Comparison of ENCODE assay signal across 26 mouse cellular contexts in the genomic region with DNA sequence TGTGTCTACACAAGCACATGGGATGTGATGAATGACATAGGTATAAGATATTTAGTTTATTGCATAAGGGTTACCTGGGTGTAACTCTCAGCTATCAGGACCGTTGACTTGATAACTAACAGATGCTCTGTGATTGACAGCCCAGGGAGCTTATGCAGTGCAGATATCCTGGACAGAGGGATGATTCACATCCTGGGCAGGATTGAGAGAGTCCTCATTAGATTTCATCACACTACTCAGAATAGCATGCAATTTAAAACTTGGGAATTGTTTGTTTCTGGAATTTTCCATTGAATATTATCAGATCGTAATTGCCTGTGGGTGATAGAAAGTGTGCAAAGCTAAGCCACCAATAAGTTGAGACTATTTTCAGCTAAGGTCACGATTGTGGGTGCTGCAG. TPM values are rescaled to one million over a fixed set of nuclear protein-coding genes. Genes with fewer than 3 reads are reported as not detected.
DNase-seq lines count a peak whose midpoint lies in the region; TF ChIP-seq lines count a peak whose summit lies in the region.
"Had no signal": no experiment of that assay in that cellular context is flagged by ENCODE, and none has a peak within 500 bp of the region (broad histone marks: within the 10 kb centered on the region; RNA-seq: fewer than 3 reads in every experiment).

No protein-coding gene starts in this region.

- H3K4me2 ChIP-seq in myocyte (ENCODE audit: low read depth), result peak overlapping the region; percentile 43
- H3K4me2 ChIP-seq: embryonic facial prominence, embryonic 13.5 days; heart, embryonic 12.5 days; heart, embryonic 15.5 days; hindbrain, embryonic 15.5 days had no signal

- H3K36me3 ChIP-seq in myocyte (ENCODE audit: control insufficient read depth, insufficient read depth), result peaks cover 61% of the 10 kb centered on the region
- H3K36me3 ChIP-seq: embryonic facial prominence, embryonic 10.5 days; embryonic facial prominence, embryonic 13.5 days; forebrain, embryonic 10.5 days; heart, embryonic 15.5 days; hindbrain, embryonic 15.5 days had no signal

- no peak for TF ChIP-seq POLR2A in myocyte (IDR thresholded peaks at IDR 0.05; ENCODE audit: insufficient read length, low read depth)

- H3ac ChIP-seq in myocyte (ENCODE audit: control insufficient read depth, insufficient read length), result no peak overlapping the region

- H3K4me3 ChIP-seq in myocyte, result no peak overlapping the region
- H3K4me3 ChIP-seq: embryonic facial prominence, embryonic 10.5 days; embryonic facial prominence, embryonic 13.5 days; forebrain, embryonic 10.5 days; gastrocnemius, adult 2 months; heart, embryonic 12.5 days; heart, embryonic 15.5 days; hindbrain, embryonic 15.5 days had no signal

- H3K27me3 ChIP-seq in myocyte (ENCODE audit: control insufficient read depth, insufficient read depth, insufficient read length), result no peaks in the 10 kb centered on the region
- H3K27me3 ChIP-seq: embryonic facial prominence, embryonic 13.5 days; heart, embryonic 12.5 days; heart, embryonic 15.5 days; hindbrain, embryonic 15.5 days had no signal

- DNase-seq in 3T3-L1 (ENCODE audit: low read depth, low spot score) (peak; percentile 97), 416B (ENCODE audit: low read depth) (peak; percentile 36)
- DNase-seq in Muller cell, postnatal 12 days (ENCODE audit: inconsistent ontology term), result peak; percentile 42
- no peak for DNase-seq in cerebellum, adult 11-12 months
- DNase-seq in spleen, postnatal 14 days (ENCODE audit: low spot score in 2 of 2), result no peak
- DNase-seq: adrenal gland, adult 2 months; adrenal gland, postnatal 14 days; B cell, adult 2 months; cerebellum, adult 18-20 months; cerebellum, adult 9-10 months; cerebellum, postnatal 25 days; embryo, embryonic 11 days; forebrain, postnatal 0 days; gastrocnemius, adult 2 months; gastrocnemius, postnatal 14 days; heart, adult 11 months; heart, postnatal 10 days; heart, postnatal 4 days; kidney, adult 2 months had no signal

- no peaks in the 10 kb centered on the region for H3K79me2 ChIP-seq in myocyte (ENCODE audit: control insufficient read depth, insufficient read depth)

TF ChIP-seq in myocyte, 11 proteins besides CTCF, POLR2A, EP300 and RAD21:
- TF ChIP-seq MYOD1 (IDR thresholded peaks at IDR 0.05; ENCODE audit: control insufficient read depth in 1 of 3, insufficient read length in 2 of 3, low read depth in 2 of 3), result peak in 1 of 3 experiments; percentile 13
- TF ChIP-seq E2F4 (IDR thresholded peaks at IDR 0.05; ENCODE audit: insufficient read depth), result no peak
- no peak for TF ChIP-seq MAX (IDR thresholded peaks at IDR 0.05; ENCODE audit: low read depth)
- peak; percentile 81 for TF ChIP-seq CEBPB (IDR thresholded peaks at IDR 0.05; ENCODE audit: insufficient read depth, poor library complexity, severe bottlenecking)
TF ChIP-seq in myocyte: peak in this region for 2.

RNA-seq across cellular contexts. Expression of a gene that starts 17.7 kb away (rescaled TPM):
- 122 TPM for polyA plus RNA-seq in myocyte (2012; fragmentation: generic; extraction: Trizol)

Comparison
In these comparisons a context has a peak if more than half of its experiments do, and no peak if none do; other contexts are left out.
1. DNase-seq: peak in 3T3-L1 (single experiment), 416B (single experiment) and Muller cell, postnatal 12 days (single experiment); none in cerebellum, adult 11-12 months (single experiment) and spleen, postnatal 14 days (0 of 2).